Mouse (Mus musculus): Measurements from ENCODE around the gene S100a2.

S100a2 gene

GRCm38 (mm10) chr3:90589947-90590346 lies at the start of gene S100a2:
Gene S100a2 (plus strand): TSS chr3:90590247.
- DNase-seq: no peak

- DNase-seq: peak; percentile 67
Measured at GRCm38 (mm10) chr3:90540904-90541303, 49.1 kb upstream of the S100a2 start.

- peak; percentile 36 for DNase-seq
Measured at GRCm38 (mm10) chr3:90549676-90550420, 40.2 kb upstream of the S100a2 start.

- DNase-seq: no peak
Measured at GRCm38 (mm10) chr3:90550421-90550790, 39.6 kb upstream of the S100a2 start.

- no peak for DNase-seq
Measured at GRCm38 (mm10) chr3:90552231-90552630, 37.8 kb upstream of the S100a2 start.

GRCm38 (mm10) chr3:90555954-90556353 lies 34.1 kb upstream of the S100a2 start:
- no peak for DNase-seq

GRCm38 (mm10) chr3:90560008-90560628 lies 29.9 kb upstream of the S100a2 start, which contains the start of gene S100a3:
Gene S100a3 (plus strand): TSS chr3:90560578.
- no peak for DNase-seq

- DNase-seq: no peak
Measured at GRCm38 (mm10) chr3:90574691-90575090, 15.4 kb upstream of the S100a2 start.

GRCm38 (mm10) chr3:90575320-90575719 lies 14.7 kb upstream of the S100a2 start:
- DNase-seq: no peak

- DNase-seq: no peak
Measured at GRCm38 (mm10) chr3:90576351-90577001, 13.6 kb upstream of the S100a2 start.

GRCm38 (mm10) chr3:90579433-90579832 lies 10.6 kb upstream of the S100a2 start:
- DNase-seq: no peak

GRCm38 (mm10) chr3:90581141-90581540 lies 8.9 kb upstream of the S100a2 start:
- DNase-seq: no peak

GRCm38 (mm10) chr3:90582156-90582555 lies 7.9 kb upstream of the S100a2 start:
- DNase-seq: no peak

- no peak for DNase-seq
Measured at GRCm38 (mm10) chr3:90582556-90582955, 7.5 kb upstream of the S100a2 start.

- DNase-seq: peak; percentile 56
Measured at GRCm38 (mm10) chr3:90583893-90584292, 6.2 kb upstream of the S100a2 start.

- DNase-seq: peak; percentile 54
Measured at GRCm38 (mm10) chr3:90585595-90585994, 4.5 kb upstream of the S100a2 start.

- no peak for DNase-seq
Measured at GRCm38 (mm10) chr3:90586016-90586643, 3.9 kb upstream of the S100a2 start.

GRCm38 (mm10) chr3:90586906-90587305 lies 3.1 kb upstream of the S100a2 start:
- peak; percentile 38 for DNase-seq

GRCm38 (mm10) chr3:90587361-90588101 lies 2.5 kb upstream of the S100a2 start:
- DNase-seq: no peak

- DNase-seq: peak; percentile 33
Measured at GRCm38 (mm10) chr3:90589390-90589789, 657 bp upstream of the S100a2 start.

GRCm38 (mm10) chr3:90594466-90594865 lies 4.4 kb downstream of the S100a2 start:
- DNase-seq: no peak

- no peak for DNase-seq
Measured at GRCm38 (mm10) chr3:90595556-90595955, 5.5 kb downstream of the S100a2 start.

- DNase-seq: no peak
Measured at GRCm38 (mm10) chr3:90596810-90597209, 6.8 kb downstream of the S100a2 start.

Data from kidney, adult 9 months (tissue).